Mouse (Mus musculus) midbrain, embryonic 10.5 days (tissue): ENCODE results near the gene Cpne2. TPM values are rescaled to one million over a fixed set of nuclear protein-coding genes. Genes with fewer than 3 reads are reported as not detected.
A peak's percentile ranks its signal among the peaks of the same experiment; 100 is the strongest.

ENCODE experiments used
- DNase-seq: peaks from one replicate; pipeline ENCODE4 v3.0.0-alpha.2; 2017; ENCODE audit warnings: low spot score
- H3K27ac ChIP-seq: fragments of 300-500 bp; sonication (generic); replicated peaks from 2 replicates; pipeline ENCODE4 v1.5.1; 2016; ENCODE audit warnings: mild to moderate bottlenecking
- H3K27me3 ChIP-seq: fragments of 300-500 bp; sonication (generic); 2 replicates; pipeline ENCODE4 v1.6.1; 2016; ENCODE audit warnings: low read depth, mild to moderate bottlenecking; ENCODE audit not compliant: poor library complexity, severe bottlenecking
- H3K36me3 ChIP-seq: fragments of 300-500 bp; sonication (generic); 2 replicates; pipeline ENCODE4 v1.6.1; 2016; ENCODE audit warnings: mild to moderate bottlenecking, moderate library complexity
- H3K4me1 ChIP-seq: fragments of 300-500 bp; sonication (generic); 2 replicates; pipeline ENCODE4 v1.6.1; 2016
- H3K4me3 ChIP-seq: fragments of 300-500 bp; sonication (generic); 2 replicates; pipeline ENCODE4 v1.5.1; 2016; ENCODE audit warnings: mild to moderate bottlenecking, moderate library complexity
- H3K9me3 ChIP-seq: fragments of 300-500 bp; sonication (generic); replicated peaks from 2 replicates; pipeline ENCODE4 v1.6.1; 2016; ENCODE audit warnings: mild to moderate bottlenecking
- WGBS: fragments of 180-500 bp; shearing (Covaris S2); methylation state at CpG from one replicate; pipeline ENCODE4 v1.1.7; 2016; 5-methylcytosine and 5-hydroxymethylcytosine counted together
- polyA plus RNA-seq: library from polyadenylated mRNA; unstranded; fragments of >200 nt; fragmentation: Nextera tagmentation; extraction: Ambion mirVana; gene quantifications from 2 replicates; pipeline ENCODE4 v1.2.1, GENCODE M21; 2016

The Cpne2 gene
- polyA plus RNA-seq, 1 experiment from 2014 or later = 17.6 TPM

GRCm38 (mm10) chr8:94540889-94541795, 8.4 kb downstream of the Cpne2 start:
- H3K36me3 ChIP-seq = no peaks in the 10 kb centered on the region
- peaks cover 17% of the 10 kb centered on the region for H3K27me3 ChIP-seq
- H3K4me1 ChIP-seq = peaks cover 28% of the 10 kb centered on the region
- H3K27ac ChIP-seq = no peak overlapping the region
- H3K4me3 ChIP-seq = no peak overlapping the region
- 80% methylated on average over 18 of the region's 18 CpGs for WGBS
- no peak for DNase-seq
- H3K9me3 ChIP-seq = no peaks in the 10 kb centered on the region

GRCm38 (mm10) chr8:94543981-94544380, 11.2 kb downstream of the Cpne2 start:
- Histone ChIP-seq H3K36me3 (no peaks in the 10 kb centered on the region), H3K9me3 (no peaks in the 10 kb centered on the region), H3K4me3 (no peak overlapping the region), H3K4me1 (peaks cover 34% of the 10 kb centered on the region), H3K27me3 (peaks cover 6% of the 10 kb centered on the region; the same call in 1 of the 2 replicates), H3K27ac (no peak overlapping the region; the same call in 1 of the 2 replicates)
- 72% methylated on average over 8 of the region's 8 CpGs for WGBS
- no peak for DNase-seq

GRCm38 (mm10) chr8:94549041-94549440, 16.3 kb downstream of the Cpne2 start:
- DNase-seq = no peak
- 71% methylated on average over 5 of the region's 5 CpGs for WGBS
- H3K27me3 ChIP-seq = peaks cover 36% of the 10 kb centered on the region
- no peak overlapping the region for H3K4me3 ChIP-seq
- no peaks in the 10 kb centered on the region for H3K36me3 ChIP-seq
- H3K4me1 ChIP-seq = peaks cover 62% of the 10 kb centered on the region
- H3K9me3 ChIP-seq = no peaks in the 10 kb centered on the region
- peak overlapping the region; percentile 91 for H3K27ac ChIP-seq

- no peaks in the 10 kb centered on the region for H3K9me3 ChIP-seq
- no peaks in the 10 kb centered on the region for H3K36me3 ChIP-seq
- H3K4me3 ChIP-seq = no peak overlapping the region
- peak overlapping the region; percentile 91 for H3K27ac ChIP-seq
- H3K4me1 ChIP-seq = peaks cover 62% of the 10 kb centered on the region
- DNase-seq = no peak
- 43% methylated on average over 5 of the region's 5 CpGs for WGBS
- H3K27me3 ChIP-seq = peaks cover 40% of the 10 kb centered on the region
Observed at GRCm38 (mm10) chr8:94549482-94549881, 16.7 kb downstream of the Cpne2 start.

GRCm38 (mm10) chr8:94549998-94550397, 17.2 kb downstream of the Cpne2 start:
- Histone ChIP-seq H3K9me3 (no peaks in the 10 kb centered on the region), H3K36me3 (no peaks in the 10 kb centered on the region), H3K4me1 (peaks cover 62% of the 10 kb centered on the region), H3K27me3 (peaks cover 45% of the 10 kb centered on the region), H3K27ac (peak overlapping the region; percentile 91), H3K4me3 (no peak overlapping the region)
- 81% methylated on average over 5 of the region's 5 CpGs for WGBS
- DNase-seq = no peak

GRCm38 (mm10) chr8:94551471-94552422, 19.0 kb downstream of the Cpne2 start:
- H3K27me3 ChIP-seq = peaks cover 63% of the 10 kb centered on the region
- no peaks in the 10 kb centered on the region for H3K36me3 ChIP-seq
- H3K4me3 ChIP-seq = peak overlapping the region; percentile 35
- WGBS = 33% methylated on average over 17 of the region's 17 CpGs
- H3K9me3 ChIP-seq = no peaks in the 10 kb centered on the region
- H3K27ac ChIP-seq = peak overlapping the region; percentile 91
- H3K4me1 ChIP-seq = peaks cover 56% of the 10 kb centered on the region
- peak; percentile 87 for DNase-seq

- Histone ChIP-seq H3K4me3 (no peak overlapping the region; the same call in 1 of the 2 replicates), H3K27ac (peak overlapping the region; percentile 91), H3K4me1 (peaks cover 56% of the 10 kb centered on the region), H3K36me3 (no peaks in the 10 kb centered on the region), H3K9me3 (no peaks in the 10 kb centered on the region), H3K27me3 (peaks cover 72% of the 10 kb centered on the region)
- 69% methylated on average over 2 of the region's 2 CpGs for WGBS
- DNase-seq = no peak
Observed at GRCm38 (mm10) chr8:94552696-94553095, 19.9 kb downstream of the Cpne2 start.

- no peak for DNase-seq
- peaks cover 86% of the 10 kb centered on the region for H3K27me3 ChIP-seq
- H3K9me3 ChIP-seq = no peaks in the 10 kb centered on the region
- 89% methylated on average over 3 of the region's 3 CpGs for WGBS
- H3K36me3 ChIP-seq = no peaks in the 10 kb centered on the region
- peak overlapping the region; percentile 14; the same call in 1 of the 2 replicates for H3K27ac ChIP-seq
- H3K4me3 ChIP-seq = no peak overlapping the region
- peaks cover 39% of the 10 kb centered on the region for H3K4me1 ChIP-seq
Observed at GRCm38 (mm10) chr8:94557281-94557680, 24.5 kb downstream of the Cpne2 start.

- Histone ChIP-seq H3K4me3 (peak overlapping the region; percentile 14; the same call in 1 of the 2 replicates), H3K27ac (peak overlapping the region; percentile 73), H3K36me3 (0 out of 2 replicates have a peak, but pooled peaks cover 10% of the 10 kb centered on the region), H3K4me1 (peaks cover 42% of the 10 kb centered on the region), H3K27me3 (peaks cover 80% of the 10 kb centered on the region), H3K9me3 (no peaks in the 10 kb centered on the region)
- 33% methylated on average over 5 of the region's 5 CpGs for WGBS
- DNase-seq = peak; percentile 75
Observed at GRCm38 (mm10) chr8:94561256-94561655, 28.5 kb downstream of the Cpne2 start.

- Histone ChIP-seq H3K36me3 (peaks cover 10% of the 10 kb centered on the region; the same call in 1 of the 2 replicates), H3K27me3 (peaks cover 52% of the 10 kb centered on the region), H3K27ac (0 out of 2 replicates have a peak overlapping the region, but pooled peaks have one; percentile 23), H3K4me3 (no peak overlapping the region), H3K4me1 (peaks cover 67% of the 10 kb centered on the region), H3K9me3 (no peaks in the 10 kb centered on the region)
- DNase-seq = no peak
Observed at GRCm38 (mm10) chr8:94564421-94564820, 31.6 kb downstream of the Cpne2 start.

GRCm38 (mm10) chr8:94566033-94566432, 33.2 kb downstream of the Cpne2 start:
- H3K27ac ChIP-seq = peak overlapping the region; percentile 79
- no peak for DNase-seq
- H3K27me3 ChIP-seq = peaks cover 37% of the 10 kb centered on the region
- no peaks in the 10 kb centered on the region for H3K9me3 ChIP-seq
- 82% methylated on average over 6 of the region's 6 CpGs for WGBS
- H3K36me3 ChIP-seq = peaks cover 13% of the 10 kb centered on the region; the same call in 1 of the 2 replicates
- H3K4me1 ChIP-seq = peaks cover 69% of the 10 kb centered on the region
- no peak overlapping the region for H3K4me3 ChIP-seq

- Histone ChIP-seq H3K4me3 (peak overlapping the region; percentile 33; the same call in 1 of the 2 replicates), H3K27ac (peak overlapping the region; percentile 79), H3K36me3 (peaks cover 18% of the 10 kb centered on the region; the same call in 1 of the 2 replicates), H3K9me3 (no peaks in the 10 kb centered on the region), H3K27me3 (peaks cover 37% of the 10 kb centered on the region), H3K4me1 (peaks cover 63% of the 10 kb centered on the region)
- no peak for DNase-seq
- 55% methylated on average over 15 of the region's 15 CpGs for WGBS
Observed at GRCm38 (mm10) chr8:94566446-94567158, 33.8 kb downstream of the Cpne2 start.
